Mouse (Mus musculus) lung, postnatal 0 days (tissue): Measurements from ENCODE around the gene Ccr1. TPM values are rescaled to one million over a fixed set of nuclear protein-coding genes. Genes with fewer than 3 reads are reported as not detected.
"Not testable (repeated sequence)": the region's sequence is repeated elsewhere in the genome, so short reads cannot be mapped to it uniquely, and the experiment has no call there.

ENCODE experiments used
- ATAC-seq: fragments of 200-750 bp; cut with Nextera tagmentation; 2 replicates; pipeline ENCODE4 v1.8.0; 2017; ENCODE audit warnings: moderate library complexity
- DNase-seq: peaks from one replicate; pipeline ENCODE4 v3.0.0-alpha.2; 2016; ENCODE audit warnings: low spot score
- H3K27ac ChIP-seq: fragments of 300-500 bp; sonication (generic); 2 replicates; pipeline ENCODE4 v1.5.1; 2014; ENCODE audit warnings: antibody characterized with exemption, mild to moderate bottlenecking, low read length, mixed read lengths
- H3K27me3 ChIP-seq: fragments of 300-500 bp; sonication (generic); replicated peaks from 2 replicates; pipeline ENCODE4 v1.6.1; 2014; ENCODE audit warnings: low read length, mixed read lengths; ENCODE audit not compliant: insufficient read depth
- H3K36me3 ChIP-seq: fragments of 300-500 bp; sonication (generic); 2 replicates; pipeline ENCODE4 v1.6.1; 2014; ENCODE audit warnings: low read length, mixed read lengths; ENCODE audit not compliant: insufficient read depth
- H3K4me1 ChIP-seq: fragments of 300-500 bp; sonication (generic); 2 replicates; pipeline ENCODE4 v1.6.1; 2014; ENCODE audit warnings: antibody characterized with exemption, low read depth, low read length, mixed read lengths; ENCODE audit not compliant: insufficient read depth
- H3K4me2 ChIP-seq: fragments of 300-500 bp; sonication (generic); replicated peaks from 2 replicates; pipeline ENCODE4 v1.6.1; 2014; ENCODE audit warnings: low read depth, mild to moderate bottlenecking, low read length, moderate library complexity, mixed read lengths
- H3K4me3 ChIP-seq: fragments of 300-500 bp; sonication (generic); 2 replicates; pipeline ENCODE4 v1.5.1; 2014; ENCODE audit warnings: low read depth, low read length
- H3K9ac ChIP-seq: fragments of 300-500 bp; sonication (generic); replicated peaks from 2 replicates; pipeline ENCODE4 v1.6.1; 2014; ENCODE audit warnings: low read depth, mild to moderate bottlenecking
- H3K9me3 ChIP-seq: fragments of 300-500 bp; sonication (generic); 2 replicates; pipeline ENCODE4 v1.6.1; 2016; ENCODE audit warnings: low read length, mixed read lengths
- CTCF ChIP-seq: IDR thresholded peaks from 2 replicates; pipeline ENCODE4 v1.5.1; 2016; ENCODE audit warnings: antibody characterized with exemption, mild to moderate bottlenecking
- EP300 ChIP-seq: IDR thresholded peaks from 2 replicates; pipeline ENCODE4 v1.6.1; 2016; ENCODE audit warnings: antibody characterized with exemption, mild to moderate bottlenecking, control low read depth
- WGBS: fragments of 180-500 bp; shearing (Covaris S2); extraction: QIAGEN DNeasy Blood & Tissue Kit; methylation state at CpG from one replicate; pipeline ENCODE4 v1.1.7; 2014; 5-methylcytosine and 5-hydroxymethylcytosine counted together
- polyA plus RNA-seq: library from polyadenylated mRNA; unstranded; fragments of >200 nt; fragmentation: Nextera tagmentation; extraction: Ambion mirVana; gene quantifications from 2 replicates; pipeline ENCODE4 v1.2.1, GENCODE M21; 2015

The Ccr1 gene
- polyA plus RNA-seq, 1 experiment from 2014 or later: 8.2 TPM

GRCm38 (mm10) chr9:123997719-123998118 is 29.2 kb upstream of the Ccr1 start:
- WGBS: 52% methylated on average over 3 of the region's 3 CpGs

GRCm38 (mm10) chr9:123991312-123991906 is 22.9 kb upstream of the Ccr1 start:
- Histone ChIP-seq H3K9ac (no peak overlapping the region), H3K4me1 (no peaks in the 10 kb centered on the region), H3K27me3 (no peaks in the 10 kb centered on the region), H3K9me3 (no peaks in the 10 kb centered on the region), H3K27ac (no peak overlapping the region), H3K36me3 (no peaks in the 10 kb centered on the region), H3K4me3 (no peak overlapping the region), H3K4me2 (no peak overlapping the region)
- WGBS: 19% methylated on average over 1 of the region's 1 CpGs
- DNase-seq (no peak), ATAC-seq (no peak)
- no peak for TF ChIP-seq EP300
- TF ChIP-seq CTCF: no peak

More at GRCm38 (mm10) chr9:123997719-123998118, 29.2 kb upstream of the Ccr1 start:
- Histone ChIP-seq H3K27ac (no peak overlapping the region), H3K4me2 (no peak overlapping the region), H3K4me3 (no peak overlapping the region), H3K9me3 (no peaks in the 10 kb centered on the region), H3K36me3 (no peaks in the 10 kb centered on the region), H3K27me3 (no peaks in the 10 kb centered on the region), H3K9ac (no peak overlapping the region), H3K4me1 (no peaks in the 10 kb centered on the region)
- ATAC-seq (no peak), DNase-seq (no peak)
- no peak for TF ChIP-seq EP300

- no peaks in the 10 kb centered on the region for H3K27me3 ChIP-seq
- H3K9me3 ChIP-seq: no peaks in the 10 kb centered on the region
- DNase-seq (no peak), ATAC-seq (no peak)
- no peaks in the 10 kb centered on the region for H3K4me1 ChIP-seq
- no peak overlapping the region for H3K4me2 ChIP-seq
- no peak overlapping the region for H3K9ac ChIP-seq
- 40% methylated on average over 3 of the region's 3 CpGs for WGBS
- H3K36me3 ChIP-seq: no peaks in the 10 kb centered on the region
- no peak overlapping the region for H3K27ac ChIP-seq
- TF ChIP-seq CTCF (no peak), EP300 (no peak)
- no peak overlapping the region for H3K4me3 ChIP-seq
These were observed 21.2 kb upstream of the Ccr1 start for GRCm38 (mm10) chr9:123989671-123990070.

- H3K4me3 ChIP-seq: no peak overlapping the region
- 68% methylated on average over 2 of the region's 2 CpGs for WGBS
These were observed 17.7 kb upstream of the Ccr1 start for GRCm38 (mm10) chr9:123986217-123986616.

GRCm38 (mm10) chr9:123984943-123985342 is 16.5 kb upstream of the Ccr1 start:
- Histone ChIP-seq H3K4me1 (no peaks in the 10 kb centered on the region), H3K27ac (no peak overlapping the region), H3K36me3 (no peaks in the 10 kb centered on the region), H3K27me3 (no peaks in the 10 kb centered on the region), H3K9ac (no peak overlapping the region), H3K9me3 (no peaks in the 10 kb centered on the region), H3K4me3 (no peak overlapping the region), H3K4me2 (no peak overlapping the region)
- TF ChIP-seq CTCF (no peak), EP300 (no peak)
- no peak for ATAC-seq
- no peak for DNase-seq

More at GRCm38 (mm10) chr9:123986217-123986616, 17.7 kb upstream of the Ccr1 start:
- Histone ChIP-seq H3K27ac (no peak overlapping the region), H3K9ac (no peak overlapping the region), H3K36me3 (no peaks in the 10 kb centered on the region), H3K27me3 (no peaks in the 10 kb centered on the region), H3K4me1 (no peaks in the 10 kb centered on the region), H3K4me2 (no peak overlapping the region), H3K9me3 (no peaks in the 10 kb centered on the region)
- ATAC-seq (no peak), DNase-seq (peak; percentile 49)
- peak; percentile 36; the same call in 1 of the 2 replicates for TF ChIP-seq CTCF
- no peak for TF ChIP-seq EP300

GRCm38 (mm10) chr9:123982720-123983119 is 14.2 kb upstream of the Ccr1 start:
- 65% methylated on average over 1 of the region's 1 CpGs for WGBS

GRCm38 (mm10) chr9:123981909-123982308 is 13.4 kb upstream of the Ccr1 start:
- Histone ChIP-seq H3K36me3 (no peaks in the 10 kb centered on the region), H3K27ac (no peak overlapping the region), H3K4me1 (no peaks in the 10 kb centered on the region), H3K4me2 (no peak overlapping the region), H3K4me3 (no peak overlapping the region), H3K9me3 (no peaks in the 10 kb centered on the region), H3K9ac (no peak overlapping the region), H3K27me3 (no peaks in the 10 kb centered on the region)
- no peak for ATAC-seq
- 62% methylated on average over 4 of the region's 4 CpGs for WGBS
- no peak for DNase-seq
- no peak for TF ChIP-seq EP300
- no peak for TF ChIP-seq CTCF

More at GRCm38 (mm10) chr9:123982720-123983119, 14.2 kb upstream of the Ccr1 start:
- Histone ChIP-seq H3K27ac (no peak overlapping the region), H3K4me3 (no peak overlapping the region), H3K4me2 (no peak overlapping the region), H3K9ac (no peak overlapping the region), H3K4me1 (no peaks in the 10 kb centered on the region), H3K9me3 (no peaks in the 10 kb centered on the region), H3K36me3 (no peaks in the 10 kb centered on the region), H3K27me3 (no peaks in the 10 kb centered on the region)
- ATAC-seq: no peak
- TF ChIP-seq CTCF: no peak
- no peak for TF ChIP-seq EP300
- no peak for DNase-seq

GRCm38 (mm10) chr9:123980858-123981475 is 12.5 kb upstream of the Ccr1 start:
- H3K4me1 ChIP-seq, DNase-seq: not testable (repeated sequence)
- no CpG with 5 or more reads among the region's 3 CpGs for WGBS

More at GRCm38 (mm10) chr9:123980858-123981475, 12.5 kb upstream of the Ccr1 start:
- not testable (repeated sequence) for H3K4me3 ChIP-seq, ATAC-seq, H3K36me3 ChIP-seq, H3K9me3 ChIP-seq, H3K9ac ChIP-seq, H3K27ac ChIP-seq, H3K27me3 ChIP-seq, H3K4me2 ChIP-seq
